Mouse (Mus musculus) brain, embryonic 14.5 days (tissue): ENCODE measurements at regions not wholly inside any gene's neighbourhood (a gene's known extent, or its start where the extent isn't known, plus 50 kb on each side); places are given as distances from the start of the nearest gene placed in this dataset.

Experiments used
- CTCF ChIP-seq: fragments of 200-500 bp; IDR thresholded peaks from 2 replicates; pipeline ENCODE4 v1.5.1; 2012; ENCODE audit warnings: inconsistent platforms, mild to moderate bottlenecking, moderate library complexity, borderline replicate concordance; ENCODE audit not compliant: insufficient read depth, insufficient read length; ENCODE audit errors: extremely low read depth
- POLR2A ChIP-seq: fragments of 200-500 bp; IDR thresholded peaks from 2 replicates; pipeline ENCODE4 v1.6.1; 2012; ENCODE audit warnings: mild to moderate bottlenecking, inconsistent platforms, borderline replicate concordance; ENCODE audit not compliant: poor library complexity, insufficient read depth, insufficient read length, severe bottlenecking; ENCODE audit errors: extremely low read depth

GRCm38 (mm10) chr4:51657325-51657724, 440.8 kb downstream of the Cylc2 start:
- TF ChIP-seq CTCF, result no peak
- no peak for TF ChIP-seq POLR2A
